Mouse (Mus musculus) hindbrain, embryonic 11.5 days (tissue): ENCODE data around the gene Etv6. TPM values are rescaled to one million over a fixed set of nuclear protein-coding genes. Genes with fewer than 3 reads are reported as not detected.
A peak's percentile ranks its signal among the peaks of the same experiment; 100 is the strongest.
"Not testable (repeated sequence)": the region's sequence is repeated elsewhere in the genome, so short reads cannot be mapped to it uniquely, and the experiment has no call there.

Experiments used
- ATAC-seq: fragments of 200-750 bp; cut with Nextera tagmentation; 2 replicates; pipeline ENCODE4 v1.8.0; 2017; ENCODE audit warnings: mild to moderate bottlenecking, moderate TSS enrichment, moderate library complexity; ENCODE audit not compliant: low FRiP score
- DNase-seq: peaks from one replicate; pipeline ENCODE4 v3.0.0-alpha.2; 2015; ENCODE audit warnings: low spot score
- H3K27ac ChIP-seq: fragments of 300-500 bp; sonication (generic); 2 replicates; pipeline ENCODE4 v1.5.1; 2014; ENCODE audit warnings: mild to moderate bottlenecking, low read depth, low read length
- H3K27me3 ChIP-seq: fragments of 300-500 bp; sonication (generic); 2 replicates; pipeline ENCODE4 v1.6.1; 2014; ENCODE audit warnings: mild to moderate bottlenecking, low read length, moderate library complexity, mixed read lengths; ENCODE audit not compliant: control insufficient read depth, insufficient read depth
- H3K36me3 ChIP-seq: fragments of 300-500 bp; sonication (generic); 2 replicates; pipeline ENCODE4 v1.6.1; 2014; ENCODE audit warnings: mild to moderate bottlenecking, low read length, moderate library complexity, mixed read lengths; ENCODE audit not compliant: control insufficient read depth, insufficient read depth
- H3K4me1 ChIP-seq: fragments of 300-500 bp; sonication (generic); replicated peaks from 2 replicates; pipeline ENCODE4 v1.6.1; 2014; ENCODE audit warnings: low read length, mixed read lengths; ENCODE audit not compliant: control insufficient read depth, insufficient read depth
- H3K4me2 ChIP-seq: fragments of 300-500 bp; sonication (generic); replicated peaks from 2 replicates; pipeline ENCODE4 v1.6.1; 2014; ENCODE audit warnings: mild to moderate bottlenecking, low read depth, low read length
- H3K4me3 ChIP-seq: fragments of 300-500 bp; sonication (generic); 2 replicates; pipeline ENCODE4 v1.5.1; 2014; ENCODE audit warnings: low read depth, low read length
- H3K9ac ChIP-seq: fragments of 300-500 bp; sonication (generic); 2 replicates; pipeline ENCODE4 v1.6.1; 2014; ENCODE audit warnings: low read depth, low read length
- H3K9me3 ChIP-seq: fragments of 300-500 bp; sonication (generic); 2 replicates; pipeline ENCODE4 v1.6.1; 2016; ENCODE audit warnings: low read length; ENCODE audit not compliant: control insufficient read depth
- WGBS: fragments of 180-500 bp; shearing (Covaris S2); extraction: QIAGEN DNeasy Blood & Tissue Kit; methylation state at CpG from one replicate; pipeline ENCODE4 v1.1.7; 2014; 5-methylcytosine and 5-hydroxymethylcytosine counted together
- polyA plus RNA-seq: library from polyadenylated mRNA; unstranded; fragments of >200 nt; fragmentation: Nextera tagmentation; extraction: Ambion mirVana; gene quantifications from 2 replicates; pipeline ENCODE4 v1.2.1, GENCODE M21; 2014

Gene Etv6
- 13.0 and 13.2 TPM in 2 replicates for polyA plus RNA-seq

GRCm38 (mm10) chr6:134035490-134036405 lies at the start of gene Etv6:
Gene Etv6, plus strand, starts transcription at chr6:134035700.
- under 1% methylated on average over 61 of the region's 78 CpGs for WGBS
- peak within 1 kb of the TSS; percentile 79 for H3K4me2 ChIP-seq
- DNase-seq: peak; percentile 83
- no peaks in the 10 kb centered on the region for H3K9me3 ChIP-seq
- H3K4me1 ChIP-seq: peaks cover 6% of the 10 kb centered on the region
- no peaks in the 10 kb centered on the region for H3K36me3 ChIP-seq
- H3K9ac ChIP-seq: peak within 1 kb of the TSS; percentile 100
- H3K27me3 ChIP-seq: no peaks in the 10 kb centered on the region
- H3K27ac ChIP-seq: peak within 1 kb of the TSS; percentile 100
- peak; percentile 76 for ATAC-seq
- peak within 1 kb of the TSS; percentile 48 for H3K4me3 ChIP-seq

- H3K27ac ChIP-seq: no peak overlapping the region
- H3K27me3 ChIP-seq: no peaks in the 10 kb centered on the region
- no peaks in the 10 kb centered on the region for H3K36me3 ChIP-seq
- ATAC-seq (0 out of 2 replicates have a peak, but pooled peaks have one; percentile 33), DNase-seq (no peak)
- H3K9me3 ChIP-seq: no peaks in the 10 kb centered on the region
- 55% methylated on average over 2 of the region's 2 CpGs for WGBS
- no peak overlapping the region for H3K4me3 ChIP-seq
- H3K9ac ChIP-seq: no peak overlapping the region
- H3K4me2 ChIP-seq: no peak overlapping the region
- no peaks in the 10 kb centered on the region for H3K4me1 ChIP-seq
Measured at GRCm38 (mm10) chr6:133986161-133986560, 49.3 kb upstream of the Etv6 start.

GRCm38 (mm10) chr6:133987068-133987591 lies 48.4 kb upstream of the Etv6 start:
- DNase-seq: no peak
- no peak for ATAC-seq
- no peak overlapping the region for H3K4me2 ChIP-seq
- no peaks in the 10 kb centered on the region for H3K9me3 ChIP-seq
- H3K36me3 ChIP-seq: no peaks in the 10 kb centered on the region
- H3K27ac ChIP-seq: no peak overlapping the region
- H3K4me3 ChIP-seq: no peak overlapping the region
- WGBS: 56% methylated on average over 2 of the region's 2 CpGs
- H3K9ac ChIP-seq: no peak overlapping the region
- no peaks in the 10 kb centered on the region for H3K4me1 ChIP-seq
- no peaks in the 10 kb centered on the region for H3K27me3 ChIP-seq

- no peak overlapping the region for H3K4me2 ChIP-seq
- H3K9ac ChIP-seq: no peak overlapping the region
- ATAC-seq: no peak
- DNase-seq: no peak
- WGBS: 55% methylated on average over 9 of the region's 9 CpGs
- H3K4me3 ChIP-seq: no peak overlapping the region
- H3K36me3 ChIP-seq: no peaks in the 10 kb centered on the region
- no peaks in the 10 kb centered on the region for H3K9me3 ChIP-seq
- H3K4me1 ChIP-seq: no peaks in the 10 kb centered on the region
- H3K27ac ChIP-seq: no peak overlapping the region
- no peaks in the 10 kb centered on the region for H3K27me3 ChIP-seq
Measured at GRCm38 (mm10) chr6:133988011-133988410, 47.5 kb upstream of the Etv6 start.

GRCm38 (mm10) chr6:133997461-133997860 lies 38.0 kb upstream of the Etv6 start:
- ATAC-seq (no peak), DNase-seq (no peak)
- H3K4me1 ChIP-seq: no peaks in the 10 kb centered on the region
- no peaks in the 10 kb centered on the region for H3K9me3 ChIP-seq
- H3K4me2 ChIP-seq: no peak overlapping the region
- H3K27me3 ChIP-seq: no peaks in the 10 kb centered on the region
- 90% methylated on average over 2 of the region's 2 CpGs for WGBS
- no peak overlapping the region for H3K9ac ChIP-seq
- H3K36me3 ChIP-seq: no peaks in the 10 kb centered on the region
- no peak overlapping the region for H3K27ac ChIP-seq
- H3K4me3 ChIP-seq: no peak overlapping the region

GRCm38 (mm10) chr6:133997935-133998334 lies 37.6 kb upstream of the Etv6 start:
- Histone ChIP-seq H3K4me3 (no peak overlapping the region), H3K9ac (no peak overlapping the region), H3K36me3 (no peaks in the 10 kb centered on the region), H3K4me2 (no peak overlapping the region), H3K27me3 (no peaks in the 10 kb centered on the region), H3K9me3 (no peaks in the 10 kb centered on the region), H3K4me1 (no peaks in the 10 kb centered on the region), H3K27ac (no peak overlapping the region)
- WGBS: 74% methylated on average over 2 of the region's 2 CpGs
- DNase-seq (no peak), ATAC-seq (no peak)

GRCm38 (mm10) chr6:134014488-134015110 lies 20.9 kb upstream of the Etv6 start:
- 80% methylated on average over 4 of the region's 12 CpGs for WGBS
- H3K4me2 ChIP-seq, DNase-seq, H3K9me3 ChIP-seq, H3K27me3 ChIP-seq, H3K9ac ChIP-seq, H3K4me3 ChIP-seq, H3K4me1 ChIP-seq, ATAC-seq, H3K27ac ChIP-seq, H3K36me3 ChIP-seq: not testable (repeated sequence)

- Histone ChIP-seq H3K9ac (no peak overlapping the region), H3K4me3 (no peak overlapping the region), H3K4me1 (no peaks in the 10 kb centered on the region), H3K27ac (no peak overlapping the region), H3K36me3 (no peaks in the 10 kb centered on the region), H3K27me3 (no peaks in the 10 kb centered on the region), H3K9me3 (no peaks in the 10 kb centered on the region), H3K4me2 (no peak overlapping the region)
- WGBS: 89% methylated on average over 1 of the region's 1 CpGs
- no peak for ATAC-seq
- no peak for DNase-seq
Measured at GRCm38 (mm10) chr6:134018807-134019206, 16.7 kb upstream of the Etv6 start.
